Mouse (Mus musculus): Measurements from ENCODE around the gene Ctnnal1. TPM values are rescaled to one million over a fixed set of nuclear protein-coding genes. Genes with fewer than 3 reads are reported as not detected.

The Ctnnal1 gene
- polyA plus RNA-seq (2015; fragmentation: Nextera tagmentation; extraction: Ambion mirVana) = 18.5 and 18.8 TPM in 2 replicates

DNA sequence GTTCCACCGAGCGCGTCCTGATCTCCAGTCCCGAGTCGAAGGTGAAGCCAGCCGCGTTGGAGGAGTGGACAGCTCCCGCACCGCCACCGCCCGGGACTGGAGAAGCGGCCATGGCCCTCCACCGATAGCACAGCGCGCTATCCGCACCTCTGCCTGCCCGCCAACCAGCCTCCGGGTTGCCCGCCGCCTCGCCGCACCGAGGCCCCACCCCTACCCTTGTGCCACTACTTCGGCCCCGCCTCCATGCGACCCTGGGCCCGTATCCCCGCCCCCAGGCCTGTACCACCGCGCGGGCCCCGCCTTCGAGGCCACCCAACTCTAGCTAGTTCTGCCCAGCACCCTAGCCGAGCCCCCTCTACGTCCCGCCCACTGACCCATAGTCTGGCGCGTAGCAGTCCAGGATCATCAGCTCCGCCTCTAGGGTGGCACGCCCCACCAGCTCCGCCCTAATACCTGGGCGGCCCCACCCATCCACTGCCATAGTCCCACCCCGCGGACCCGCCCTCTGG lies at the start of gene Ctnnal1:
Gene Ctnnal1 (minus strand): TSS at position 186 of the 509 bp plus-strand sequence.
- 1% methylated on average over 41 of the region's 45 CpGs for WGBS
- H3K4me1 ChIP-seq = peaks cover 40% of the 10 kb centered on the region
- peak within 1 kb of the TSS; percentile 92 for H3K27ac ChIP-seq (replicated peaks)
- peak within 1 kb of the TSS; percentile 90 for H3K9ac ChIP-seq
- ATAC-seq (ENCODE audit: extremely low read depth, insufficient number of reproducible peaks, low FRiP score, low TSS enrichment) = peak; percentile 93
- H3K4me2 ChIP-seq = peak within 1 kb of the TSS; percentile 93
- H3K27me3 ChIP-seq (replicated peaks) = no peaks in the 10 kb centered on the region
- H3K9me3 ChIP-seq = no peaks in the 10 kb centered on the region
- peaks cover 3% of the 10 kb centered on the region; the same call in 1 of the 2 replicates for H3K36me3 ChIP-seq
- peak within 1 kb of the TSS; percentile 90 for H3K4me3 ChIP-seq

GRCm38 (mm10) chr4:56914761-56915160 lies 49.8 kb upstream of the Ctnnal1 start:
- no peak overlapping the region for H3K4me2 ChIP-seq
- H3K4me3 ChIP-seq = no peak overlapping the region
- peaks cover 11% of the 10 kb centered on the region for H3K4me1 ChIP-seq
- no peaks in the 10 kb centered on the region for H3K9me3 ChIP-seq
- H3K9ac ChIP-seq = no peak overlapping the region
- 88% methylated on average over 1 of the region's 1 CpGs for WGBS
- H3K27me3 ChIP-seq (replicated peaks) = no peaks in the 10 kb centered on the region
- ATAC-seq (ENCODE audit: extremely low read depth, insufficient number of reproducible peaks, low FRiP score, low TSS enrichment) = no peak
- H3K27ac ChIP-seq (replicated peaks) = no peak overlapping the region
- peaks cover 79% of the 10 kb centered on the region for H3K36me3 ChIP-seq

GRCm38 (mm10) chr4:56914338-56914737 lies 49.4 kb upstream of the Ctnnal1 start:
- H3K27ac ChIP-seq (replicated peaks) = no peak overlapping the region
- peaks cover 83% of the 10 kb centered on the region for H3K36me3 ChIP-seq
- H3K9ac ChIP-seq = no peak overlapping the region
- no peak overlapping the region for H3K4me2 ChIP-seq
- no peak for ATAC-seq (ENCODE audit: extremely low read depth, insufficient number of reproducible peaks, low FRiP score, low TSS enrichment)
- H3K9me3 ChIP-seq = no peaks in the 10 kb centered on the region
- H3K27me3 ChIP-seq (replicated peaks) = no peaks in the 10 kb centered on the region
- WGBS = 88% methylated on average over 6 of the region's 6 CpGs
- no peak overlapping the region for H3K4me3 ChIP-seq
- H3K4me1 ChIP-seq = peaks cover 11% of the 10 kb centered on the region

GRCm38 (mm10) chr4:56912382-56913001 lies 47.5 kb upstream of the Ctnnal1 start:
- no peak overlapping the region for H3K27ac ChIP-seq (replicated peaks)
- no peak overlapping the region for H3K9ac ChIP-seq
- H3K4me3 ChIP-seq = no peak overlapping the region
- H3K27me3 ChIP-seq (replicated peaks) = no peaks in the 10 kb centered on the region
- peaks cover 92% of the 10 kb centered on the region for H3K36me3 ChIP-seq
- ATAC-seq (ENCODE audit: extremely low read depth, insufficient number of reproducible peaks, low FRiP score, low TSS enrichment) = no peak
- H3K4me2 ChIP-seq = no peak overlapping the region
- no peaks in the 10 kb centered on the region for H3K9me3 ChIP-seq
- H3K4me1 ChIP-seq = peaks cover 11% of the 10 kb centered on the region
- 92% methylated on average over 7 of the region's 7 CpGs for WGBS

GRCm38 (mm10) chr4:56909568-56909967 lies 44.6 kb upstream of the Ctnnal1 start:
- peaks cover 11% of the 10 kb centered on the region for H3K4me1 ChIP-seq
- WGBS = 77% methylated on average over 3 of the region's 3 CpGs
- H3K27ac ChIP-seq (replicated peaks) = no peak overlapping the region
- H3K4me3 ChIP-seq = no peak overlapping the region
- no peaks in the 10 kb centered on the region for H3K9me3 ChIP-seq
- H3K4me2 ChIP-seq = no peak overlapping the region
- no peak overlapping the region for H3K9ac ChIP-seq
- no peak for ATAC-seq (ENCODE audit: extremely low read depth, insufficient number of reproducible peaks, low FRiP score, low TSS enrichment)
- H3K27me3 ChIP-seq (replicated peaks) = no peaks in the 10 kb centered on the region
- peaks cover 94% of the 10 kb centered on the region for H3K36me3 ChIP-seq

DNA sequence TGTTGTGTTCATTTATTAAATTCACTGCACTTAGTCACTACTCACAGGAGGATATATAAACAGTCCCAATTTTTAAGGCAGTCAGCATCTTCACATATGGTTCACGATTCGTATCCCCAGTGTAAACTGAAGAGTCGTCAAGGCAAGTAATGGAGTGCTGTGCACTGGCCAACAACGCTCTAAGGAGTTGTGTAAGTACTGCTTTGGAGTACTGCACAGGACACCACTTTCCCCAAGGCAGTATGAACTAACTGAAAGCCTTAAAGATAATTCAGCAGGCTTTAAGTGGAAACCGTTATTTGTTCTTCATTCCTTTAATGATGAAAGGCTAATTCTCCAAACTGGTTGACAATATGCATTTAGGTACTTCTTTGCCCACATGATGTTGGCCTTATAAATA lies 42.7 kb upstream of the Ctnnal1 start:
- Histone ChIP-seq H3K27ac (replicated peaks) (no peak overlapping the region), H3K9ac (no peak overlapping the region), H3K9me3 (no peaks in the 10 kb centered on the region), H3K4me3 (no peak overlapping the region), H3K4me2 (no peak overlapping the region), H3K36me3 (peaks cover 94% of the 10 kb centered on the region), H3K4me1 (peaks cover 7% of the 10 kb centered on the region; the same call in 1 of the 2 replicates), H3K27me3 (replicated peaks) (no peaks in the 10 kb centered on the region)
- ATAC-seq (ENCODE audit: extremely low read depth, insufficient number of reproducible peaks, low FRiP score, low TSS enrichment) = no peak
- WGBS = 93% methylated on average over 5 of the region's 5 CpGs

GRCm38 (mm10) chr4:56906926-56907325 lies 41.9 kb upstream of the Ctnnal1 start:
- no peak overlapping the region for H3K4me2 ChIP-seq
- no peak for ATAC-seq (ENCODE audit: extremely low read depth, insufficient number of reproducible peaks, low FRiP score, low TSS enrichment)
- no peak overlapping the region for H3K9ac ChIP-seq
- 87% methylated on average over 3 of the region's 3 CpGs for WGBS
- H3K36me3 ChIP-seq = peaks cover 97% of the 10 kb centered on the region
- peaks cover 3% of the 10 kb centered on the region; the same call in 1 of the 2 replicates for H3K4me1 ChIP-seq
- H3K9me3 ChIP-seq = peaks cover 2% of the 10 kb centered on the region; the same call in 1 of the 2 replicates
- no peak overlapping the region for H3K4me3 ChIP-seq
- H3K27me3 ChIP-seq (replicated peaks) = no peaks in the 10 kb centered on the region
- H3K27ac ChIP-seq (replicated peaks) = no peak overlapping the region

- 88% methylated on average over 5 of the region's 5 CpGs for WGBS
- no peak for ATAC-seq (ENCODE audit: extremely low read depth, insufficient number of reproducible peaks, low FRiP score, low TSS enrichment)
These were observed 40.5 kb upstream of the Ctnnal1 start for GRCm38 (mm10) chr4:56905507-56905906.

DNA sequence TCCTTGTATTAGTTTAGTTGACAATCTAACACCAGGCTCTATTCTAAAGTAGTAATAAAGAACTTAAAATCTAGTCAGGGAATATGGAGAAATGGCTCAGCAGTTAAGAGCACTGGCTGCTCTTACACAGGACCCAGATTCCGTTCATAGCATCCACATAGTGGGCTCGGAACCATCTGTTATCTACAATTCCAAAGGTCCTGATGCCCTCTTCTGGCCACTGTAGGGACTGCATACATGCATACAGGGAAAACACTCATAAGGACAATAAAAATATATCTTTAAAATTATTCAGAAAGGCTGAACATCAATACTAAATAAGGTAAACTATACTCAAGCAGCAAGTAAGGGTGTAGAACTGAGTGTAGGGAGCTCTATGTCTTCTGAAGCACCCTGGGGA lies 36.7 kb upstream of the Ctnnal1 start:
- no peaks in the 10 kb centered on the region for H3K27me3 ChIP-seq (replicated peaks)
- H3K9me3 ChIP-seq = peaks cover 7% of the 10 kb centered on the region; the same call in 1 of the 2 replicates
- H3K9ac ChIP-seq = no peak overlapping the region
- WGBS = 86% methylated on average over 2 of the region's 2 CpGs
- peaks cover 6% of the 10 kb centered on the region; the same call in 1 of the 2 replicates for H3K4me1 ChIP-seq
- no peak overlapping the region for H3K4me3 ChIP-seq
- no peak overlapping the region for H3K4me2 ChIP-seq
- H3K36me3 ChIP-seq = peaks cover 99% of the 10 kb centered on the region
- no peak for ATAC-seq (ENCODE audit: extremely low read depth, insufficient number of reproducible peaks, low FRiP score, low TSS enrichment)
- H3K27ac ChIP-seq (replicated peaks) = no peak overlapping the region

More at GRCm38 (mm10) chr4:56905507-56905906, 40.5 kb upstream of the Ctnnal1 start:
- no peak overlapping the region for H3K9ac ChIP-seq
- H3K27ac ChIP-seq (replicated peaks) = no peak overlapping the region
- H3K4me2 ChIP-seq = no peak overlapping the region
- H3K36me3 ChIP-seq = peaks cover 97% of the 10 kb centered on the region
- H3K4me1 ChIP-seq = no peaks in the 10 kb centered on the region
- no peak overlapping the region for H3K4me3 ChIP-seq
- peaks cover 7% of the 10 kb centered on the region; the same call in 1 of the 2 replicates for H3K9me3 ChIP-seq
- no peaks in the 10 kb centered on the region for H3K27me3 ChIP-seq (replicated peaks)

- Histone ChIP-seq H3K4me1 (peaks cover 6% of the 10 kb centered on the region; the same call in 1 of the 2 replicates), H3K27ac (replicated peaks) (no peak overlapping the region), H3K36me3 (peaks cover 94% of the 10 kb centered on the region), H3K4me2 (no peak overlapping the region), H3K27me3 (replicated peaks) (no peaks in the 10 kb centered on the region), H3K9ac (no peak overlapping the region), H3K9me3 (peaks cover 7% of the 10 kb centered on the region; the same call in 1 of the 2 replicates), H3K4me3 (no peak overlapping the region)
- WGBS = 92% methylated on average over 8 of the region's 8 CpGs
- no peak for ATAC-seq (ENCODE audit: extremely low read depth, insufficient number of reproducible peaks, low FRiP score, low TSS enrichment)
These were observed 34.2 kb upstream of the Ctnnal1 start for GRCm38 (mm10) chr4:56899216-56899615.

DNA sequence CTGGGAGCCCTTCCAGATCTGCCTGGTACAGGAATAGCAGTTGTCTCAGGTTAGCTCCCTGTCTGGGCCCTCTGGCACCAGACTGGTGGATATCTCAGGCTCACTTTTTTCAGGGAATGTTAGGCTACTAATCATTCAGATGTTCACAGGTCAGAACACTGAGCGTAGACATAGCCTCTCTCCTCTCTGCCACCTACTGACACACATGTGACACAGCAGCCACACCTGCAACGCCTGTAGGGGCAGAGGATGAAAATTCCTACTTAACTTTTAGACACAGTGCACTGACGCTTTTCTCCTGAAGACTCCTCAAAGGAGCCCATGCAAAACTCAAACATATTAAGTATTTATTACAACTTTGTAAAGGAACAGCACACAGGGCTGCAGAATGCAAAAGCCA lies 32.5 kb upstream of the Ctnnal1 start:
- no peak overlapping the region for H3K4me2 ChIP-seq
- peaks cover 7% of the 10 kb centered on the region; the same call in 1 of the 2 replicates for H3K9me3 ChIP-seq
- 70% methylated on average over 3 of the region's 3 CpGs for WGBS
- no peaks in the 10 kb centered on the region for H3K27me3 ChIP-seq (replicated peaks)
- peaks cover 83% of the 10 kb centered on the region for H3K36me3 ChIP-seq
- H3K27ac ChIP-seq (replicated peaks) = no peak overlapping the region
- ATAC-seq (ENCODE audit: extremely low read depth, insufficient number of reproducible peaks, low FRiP score, low TSS enrichment) = no peak
- no peak overlapping the region for H3K9ac ChIP-seq
- H3K4me1 ChIP-seq = peaks cover 15% of the 10 kb centered on the region
- H3K4me3 ChIP-seq = no peak overlapping the region

DNA sequence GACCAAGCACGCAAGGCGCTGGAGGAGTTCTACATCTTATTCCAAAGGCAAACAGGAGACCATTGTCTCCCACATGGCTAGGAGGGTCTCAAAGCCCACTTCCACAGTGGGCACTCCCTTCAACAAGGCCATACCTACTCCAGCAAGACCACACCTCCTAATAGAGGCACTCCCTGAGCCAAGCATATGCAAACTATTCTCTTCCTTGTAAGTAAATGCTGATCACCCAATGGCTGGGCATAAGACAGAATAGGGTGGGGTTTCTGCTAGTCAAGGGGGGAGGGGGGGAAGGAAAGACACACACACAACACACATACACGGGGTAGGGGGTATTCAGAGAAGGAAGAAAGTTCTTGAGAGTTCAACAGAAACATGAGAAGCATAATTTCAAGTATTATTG lies 29.2 kb upstream of the Ctnnal1 start:
- H3K27me3 ChIP-seq (replicated peaks) = no peaks in the 10 kb centered on the region
- H3K4me1 ChIP-seq = peaks cover 27% of the 10 kb centered on the region
- no peak for ATAC-seq (ENCODE audit: extremely low read depth, insufficient number of reproducible peaks, low FRiP score, low TSS enrichment)
- H3K9ac ChIP-seq = no peak overlapping the region
- H3K4me2 ChIP-seq = no peak overlapping the region
- H3K4me3 ChIP-seq = no peak overlapping the region
- no peaks in the 10 kb centered on the region for H3K9me3 ChIP-seq
- no peak overlapping the region for H3K27ac ChIP-seq (replicated peaks)
- H3K36me3 ChIP-seq = peaks cover 70% of the 10 kb centered on the region
- WGBS = 88% methylated on average over 3 of the region's 3 CpGs
